Mouse (Mus musculus): ENCODE measurements at regions not wholly inside any gene's neighbourhood (a gene's known extent, or its start where the extent isn't known, plus 50 kb on each side); places are given as distances from the start of the nearest gene placed in this dataset.

DNA sequence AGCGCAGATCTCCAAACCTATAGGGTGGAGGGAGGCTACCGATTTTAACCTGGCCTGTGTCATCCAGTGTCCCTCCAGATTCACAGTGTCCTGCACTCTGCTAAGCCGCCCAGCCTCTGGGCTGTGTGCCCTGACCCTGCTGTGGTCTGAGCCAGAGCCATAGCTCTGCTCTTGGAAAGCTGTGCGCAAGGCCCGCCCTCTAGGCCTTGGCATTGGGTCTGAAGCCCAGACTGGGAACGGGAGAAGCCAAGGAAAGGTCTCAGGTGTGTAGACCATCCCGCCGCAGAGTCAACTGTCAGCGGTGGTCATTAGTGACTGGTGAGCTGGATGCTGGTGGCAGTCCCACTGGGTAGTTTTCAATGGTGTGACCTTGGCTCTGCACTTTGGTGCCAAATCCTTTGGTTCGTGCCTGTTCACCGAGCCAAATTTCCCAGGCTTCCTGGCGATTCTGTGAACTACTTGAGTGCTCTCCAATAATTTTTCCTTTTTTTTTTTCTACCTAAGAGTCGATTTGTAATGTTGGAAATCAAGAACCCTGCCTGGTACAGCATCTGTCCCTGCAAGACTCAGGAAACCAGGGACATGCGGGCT is 52.0 kb upstream of the Ptgfrn start:
- no peak for DNase-seq

DNA sequence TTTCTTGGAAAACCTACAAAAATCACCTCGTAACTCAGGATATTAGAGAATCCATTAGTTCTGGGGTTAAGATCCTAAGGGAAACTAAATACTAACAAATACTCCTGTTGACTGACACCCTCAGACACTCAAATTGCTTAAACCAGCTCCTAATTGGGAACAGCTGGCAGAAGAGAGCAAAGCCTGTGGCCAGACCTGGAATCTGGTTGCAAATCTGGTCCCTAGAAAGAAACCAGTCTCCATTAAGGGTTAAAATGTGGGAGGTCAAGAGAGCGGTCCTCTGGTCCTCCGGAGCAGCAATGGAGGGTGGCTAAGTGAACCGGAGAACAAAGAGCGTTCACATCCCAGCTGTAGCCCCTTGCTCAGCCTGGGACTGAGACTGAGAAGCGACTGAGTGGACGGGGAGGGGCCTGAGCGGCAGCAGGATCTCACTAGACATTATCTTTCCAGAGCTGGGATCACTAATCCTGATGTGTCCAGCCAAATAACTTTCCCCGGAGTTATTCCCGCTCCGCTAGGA is 51.4 kb upstream of the Ptgfrn start:
- no peak for DNase-seq

Measured in thymus, postnatal 14 days (tissue).